Mouse (Mus musculus) lung, adult 10 weeks (tissue): Measurements from ENCODE around the gene Fam162b. TPM values are rescaled to one million over a fixed set of nuclear protein-coding genes. Genes with fewer than 3 reads are reported as not detected.

ENCODE experiments used
- polyA plus RNA-seq: library from polyadenylated mRNA; stranded (reverse); fragments of 350-450 nt; fragmentation: Illumina TruSeq; extraction: RNeasy Lipid Tissue Mini Kit (QIAGEN cat#74804); gene quantifications from one replicate; pipeline ENCODE4 v1.2.3, GENCODE M21; 2014; ENCODE audit warnings: low read depth, low replicate concordance; ENCODE audit not compliant: insufficient read depth

The Fam162b gene
- 41.5 TPM for polyA plus RNA-seq

DNA sequence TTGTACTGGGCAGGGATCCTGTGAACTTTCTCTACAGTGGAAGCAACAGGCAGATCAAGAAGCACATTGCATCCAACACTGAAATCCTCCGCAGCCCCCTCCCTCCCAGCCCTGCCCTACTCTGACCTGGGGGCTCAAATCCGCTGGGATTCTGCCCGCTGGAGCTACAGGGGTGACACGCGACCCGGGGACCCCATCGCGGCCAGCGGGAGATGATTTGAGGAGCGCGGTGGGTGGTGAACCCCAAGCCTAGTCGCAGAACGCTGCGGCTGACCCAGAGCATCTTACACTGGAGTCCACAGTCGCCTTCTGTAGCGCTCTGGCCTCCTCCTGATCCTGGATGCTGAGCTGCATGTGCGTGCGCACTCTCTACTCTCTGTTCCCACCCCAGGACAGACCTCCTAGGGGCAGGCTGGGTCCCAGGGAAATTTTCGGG lies at the start of gene Fam162b:
TSS of gene Fam162b (minus strand) at position 379 of the 436 bp plus-strand sequence.

DNA sequence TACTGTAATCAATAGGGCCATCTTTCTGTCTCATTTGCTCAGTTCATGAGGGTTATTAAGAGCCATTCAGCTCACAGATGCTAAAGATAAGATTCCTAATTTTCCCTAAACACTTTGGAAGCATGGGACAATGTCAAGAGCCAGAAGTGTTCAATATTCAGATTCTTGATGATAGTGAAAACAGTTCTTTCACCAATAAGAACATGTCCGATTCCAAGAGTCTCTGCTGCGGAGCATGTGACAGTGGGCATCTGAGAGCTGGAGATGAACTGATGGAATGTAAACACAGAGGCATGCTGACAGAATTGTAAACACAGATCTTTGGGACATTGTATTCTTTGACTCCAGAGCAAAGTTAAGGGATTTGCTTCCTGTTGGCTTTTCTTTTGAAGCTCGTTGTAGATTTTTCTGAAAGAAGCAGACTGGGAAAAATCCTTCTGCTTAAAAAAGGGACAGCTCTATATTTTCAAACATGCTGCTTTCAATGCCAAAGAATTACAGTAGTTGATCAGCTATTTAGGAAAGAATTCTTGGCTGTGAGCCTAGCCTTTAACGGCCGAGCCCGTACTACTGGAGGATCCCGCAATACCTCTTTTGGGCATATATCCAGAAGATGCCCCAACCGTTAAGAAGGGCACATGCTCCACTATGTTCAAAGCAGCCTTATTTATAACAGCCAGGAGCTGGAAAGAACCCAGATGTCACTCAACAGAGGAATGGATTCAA lies 41.3 kb upstream of the Fam162b start, which contains the start of gene Gprc6a:
TSS of gene Gprc6a (minus strand) at position 51 of the 726 bp plus-strand sequence.

Other genes starting within 250 kb of the Fam162b start
- gene Gm49339, start 109.9 kb downstream of the Fam162b start, polyA plus RNA-seq, result 12.1 TPM
- 9.2 TPM for gene Lilr4b, start 109.9 kb downstream of the Fam162b start, polyA plus RNA-seq
- gene Lilrb4a, start 99.6 kb downstream of the Fam162b start, polyA plus RNA-seq, result 18.7 TPM
- gene Gprc6a, start 40.9 kb upstream of the Fam162b start, polyA plus RNA-seq, result 1.7 TPM
- not detected for gene Rfx6, start 87.2 kb upstream of the Fam162b start, polyA plus RNA-seq